Mouse (Mus musculus) frontal cortex, adult 2 months (tissue): ENCODE results near the gene Gmnn. TPM values are rescaled to one million over a fixed set of nuclear protein-coding genes. Genes with fewer than 3 reads are reported as not detected.

Source experiments
- DNase-seq, 2 experiments: peaks; one replicate each; pipeline ENCODE4 v3.0.0; 2022; ENCODE audit warnings: low spot score in 1 of 2; ENCODE audit errors: extremely low spot score in 1 of 2
- polyA plus RNA-seq: library from polyadenylated mRNA; depleted of rRNA; stranded (reverse); fragments of >200 nt; gene quantifications from 2 replicates; pipeline ENCODE4 v1.2.3, GENCODE M21; 2012; rRNA removed

Gmnn gene
- polyA plus RNA-seq, 1 experiment, result 8.1 TPM

DNA sequence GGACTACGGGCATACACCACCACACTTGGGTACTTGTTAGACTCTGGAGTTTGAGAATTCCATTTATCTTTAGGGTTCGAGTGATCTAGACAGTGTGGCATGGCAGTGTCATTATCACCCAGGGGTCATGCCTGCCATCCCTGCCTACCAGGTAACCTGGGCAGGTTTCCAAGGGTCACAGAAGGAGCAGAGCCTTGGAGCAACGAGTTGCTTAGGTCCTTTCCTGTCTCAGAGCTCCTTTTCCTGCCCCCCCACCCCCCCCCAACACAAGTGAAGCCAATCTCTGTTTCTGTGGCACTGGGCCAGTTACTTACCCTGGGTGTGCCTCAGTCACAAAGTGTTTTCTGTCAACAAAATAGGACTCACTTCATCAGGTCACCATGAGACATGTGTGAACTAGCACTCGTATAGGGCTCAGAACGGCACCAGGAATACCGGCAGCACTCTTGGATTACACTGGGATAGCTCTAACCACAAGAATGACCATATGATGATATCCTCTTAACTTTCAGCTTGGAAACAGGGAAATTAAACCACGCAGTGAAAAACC lies 49.1 kb downstream of the Gmnn start:
- no peak for DNase-seq

DNA sequence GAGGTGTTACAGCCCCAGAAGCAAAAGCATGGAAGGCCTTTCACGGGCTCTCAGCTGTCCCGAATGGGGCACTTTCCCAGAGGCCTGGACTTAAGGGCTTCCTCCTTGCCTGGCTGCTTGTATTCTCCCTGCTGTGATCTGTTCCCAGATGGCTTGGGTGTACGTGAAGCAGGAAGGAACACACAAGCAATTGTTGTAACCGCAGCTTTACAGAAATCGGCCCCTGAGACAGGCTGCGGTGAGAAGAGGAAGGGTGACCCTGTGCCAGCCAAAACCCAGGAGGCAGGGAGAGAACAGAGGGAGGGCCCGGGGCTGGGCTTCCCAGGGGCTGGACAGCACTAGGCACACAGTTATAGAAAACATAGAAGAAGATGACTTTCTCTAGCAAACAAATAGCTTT lies 50.8 kb downstream of the Gmnn start:
- no peak for DNase-seq

DNA sequence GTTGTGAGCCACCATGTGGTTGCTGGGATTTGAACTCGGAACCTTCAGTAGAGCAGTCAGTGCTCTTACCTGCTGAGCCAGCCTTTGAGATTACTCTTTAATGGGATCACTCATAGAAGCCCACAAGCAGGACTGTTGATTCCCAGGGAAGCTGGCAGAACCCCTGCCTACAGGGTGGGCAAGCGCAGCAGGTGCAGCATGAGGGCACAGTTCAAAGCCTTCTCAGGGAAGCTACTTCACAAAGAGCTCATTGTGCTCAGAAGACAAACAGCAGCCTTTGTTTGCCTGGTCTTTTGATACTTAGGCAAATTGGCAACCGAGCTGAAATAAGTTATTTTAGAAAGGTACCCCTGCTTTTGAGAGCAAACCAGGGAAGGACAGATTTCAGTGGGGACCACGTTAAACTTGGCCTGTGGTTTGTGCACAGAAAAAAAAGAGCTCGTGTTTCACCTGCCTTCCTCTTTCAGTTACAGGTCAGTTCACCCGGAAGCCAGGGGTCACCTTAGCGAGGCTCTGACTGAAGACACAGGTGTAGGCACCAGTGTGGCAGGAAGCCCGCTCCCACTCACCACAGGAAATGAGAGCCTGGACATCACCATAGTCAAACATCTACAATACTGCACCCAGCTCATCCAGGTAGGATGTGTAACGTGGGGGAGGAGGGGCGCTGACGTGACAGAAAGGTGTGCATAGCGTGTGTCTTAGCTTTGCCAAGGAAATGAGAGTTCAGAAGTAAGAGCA lies 51.9 kb downstream of the Gmnn start:
- no peak for DNase-seq

DNA sequence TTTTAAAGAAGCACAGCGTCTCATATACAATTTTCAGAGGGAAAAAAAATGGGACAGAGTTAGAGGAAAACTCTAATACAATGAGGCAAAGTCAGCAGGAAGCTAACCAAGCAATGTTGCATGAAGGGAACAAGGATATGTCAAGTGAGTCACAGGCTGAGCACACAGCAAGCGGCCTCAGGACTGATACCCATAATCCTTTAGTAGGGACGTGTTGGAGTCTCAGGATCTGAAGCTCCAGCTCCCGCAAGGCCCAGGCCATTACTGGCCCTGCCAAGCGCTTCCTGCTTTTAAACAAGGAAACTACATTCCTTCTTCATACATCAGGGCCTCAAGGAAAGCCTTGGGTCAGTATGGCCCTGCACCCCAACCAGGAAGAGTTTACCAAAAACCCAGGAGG lies 59.6 kb downstream of the Gmnn start:
- DNase-seq, result no peak

Other genes starting within 250 kb of the Gmnn start
- gene Ripor2, start 179.7 kb downstream of the Gmnn start, polyA plus RNA-seq, result 28.2 and 33.2 TPM in 2 replicates
- gene Armh2, start 20.7 kb downstream of the Gmnn start, polyA plus RNA-seq, result 0.22 and 0.34 TPM in 2 replicates
- gene BC005537, start 39.7 kb upstream of the Gmnn start, polyA plus RNA-seq, result 139 and 148 TPM in 2 replicates
- gene Acot13, start 69.6 kb upstream of the Gmnn start, polyA plus RNA-seq, result 148 and 246 TPM in 2 replicates
- 28.8 and 30.2 TPM in 2 replicates for gene Tdp2, start 69.8 kb upstream of the Gmnn start, polyA plus RNA-seq
- gene D130043K22Rik, start 83.2 kb upstream of the Gmnn start, polyA plus RNA-seq, result 10.8 and 13.1 TPM in 2 replicates
- 42.5 and 44.2 TPM in 2 replicates for gene Aldh5a1, start 175.7 kb upstream of the Gmnn start, polyA plus RNA-seq
- gene Gpld1, start 181.2 kb upstream of the Gmnn start, polyA plus RNA-seq, result 18.5 and 18.6 TPM in 2 replicates